Mouse (Mus musculus): ENCODE results near the gene Ccdc180.

Ccdc180 gene

GRCm38 (mm10) chr4:45972448-45972854 lies 82.3 kb downstream of the Ccdc180 start:
- DNase-seq, result no peak

- DNase-seq, result no peak
Observed at GRCm38 (mm10) chr4:45972951-45973350, 82.8 kb downstream of the Ccdc180 start.

GRCm38 (mm10) chr4:45976931-45977667 lies 87.0 kb downstream of the Ccdc180 start:
- no peak for DNase-seq

GRCm38 (mm10) chr4:45979916-45980315 lies 89.8 kb downstream of the Ccdc180 start:
- DNase-seq, result no peak

GRCm38 (mm10) chr4:45981054-45981453 lies 91.0 kb downstream of the Ccdc180 start:
- DNase-seq, result no peak

GRCm38 (mm10) chr4:45990427-45991135 lies 100.5 kb downstream of the Ccdc180 start:
- no peak for DNase-seq

GRCm38 (mm10) chr4:45998536-45998935 lies 108.4 kb downstream of the Ccdc180 start:
- no peak for DNase-seq

Measured in cerebellum, adult 11 months (tissue).